Mouse (Mus musculus) frontal cortex, postnatal 10 days (tissue): ENCODE results near the gene Ikzf4.

Experiments
- DNase-seq, 2 experiments: peaks; one replicate each; pipeline ENCODE4 v3.0.0; 2022; ENCODE audit warnings: low spot score in 2 of 2, mixed read lengths in 1 of 2

Gene Ikzf4

DNA sequence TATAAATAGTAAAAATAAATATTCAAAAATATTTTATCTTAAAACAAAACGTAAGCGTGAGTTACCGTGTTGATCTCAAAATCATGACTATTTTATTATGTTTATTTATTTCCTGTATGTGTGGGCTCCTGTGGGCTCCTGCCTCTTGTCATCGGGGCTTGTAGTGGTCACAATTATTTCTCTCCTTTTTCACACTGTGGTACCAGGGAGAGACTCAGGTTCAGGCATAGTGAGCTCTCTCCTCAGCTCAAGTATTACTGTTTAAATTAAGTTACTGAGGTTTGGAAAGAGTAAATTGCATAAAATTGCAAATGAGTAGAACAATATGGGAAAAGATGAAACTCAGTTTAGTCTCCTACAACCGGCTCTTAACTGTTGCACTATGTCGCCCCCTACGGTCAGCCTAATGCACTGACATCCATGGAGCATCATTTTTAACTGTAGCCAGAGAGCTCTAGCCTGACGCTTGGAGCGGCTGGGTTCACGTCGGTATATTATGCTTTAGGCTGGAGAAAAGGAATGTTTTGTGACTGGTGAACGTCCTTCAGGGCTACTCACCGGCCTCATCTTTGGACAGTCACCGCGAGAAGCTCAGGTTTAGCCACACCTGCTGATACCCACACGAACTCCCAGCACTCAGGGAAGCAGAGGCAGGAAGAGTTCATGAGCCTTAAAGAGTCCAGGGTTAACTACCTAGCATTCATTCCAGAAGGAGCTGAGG is 33.2 kb downstream of the Ikzf4 start:
- DNase-seq, result peak in 1 of 2 experiments; percentile 73

GRCm38 (mm10) chr10:128606483-128606882 is 39.3 kb downstream of the Ikzf4 start:
- no peak for DNase-seq

DNA sequence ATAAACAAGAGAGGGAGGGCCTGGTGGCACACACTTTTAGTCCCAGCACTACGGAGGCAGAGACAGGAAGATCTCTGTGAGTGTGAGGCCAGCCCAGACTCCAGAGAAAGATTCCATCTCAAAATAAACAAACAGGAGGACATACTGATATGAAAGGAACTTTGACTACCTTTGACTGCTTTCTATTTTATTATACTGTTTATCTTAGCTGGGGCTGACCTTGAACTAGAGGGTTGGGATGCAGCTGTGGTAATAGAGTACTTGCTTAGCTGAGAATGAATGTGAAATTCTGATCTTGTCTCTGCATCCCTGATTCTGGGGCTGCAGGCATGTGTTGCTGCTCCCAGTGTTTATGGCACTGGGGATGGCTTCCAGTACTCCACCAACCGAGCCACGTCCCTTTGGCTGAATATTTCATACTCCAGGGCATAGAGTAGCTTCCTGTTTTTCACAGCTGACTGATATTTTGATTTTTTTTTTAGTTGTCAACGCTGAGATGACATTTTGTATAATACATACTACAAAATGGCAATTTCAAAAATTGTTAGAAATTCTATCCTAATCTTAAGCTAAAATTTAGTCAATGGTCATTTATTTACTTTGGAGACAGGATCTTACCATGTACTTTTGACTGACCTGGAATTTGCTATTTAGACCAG is 43.2 kb downstream of the Ikzf4 start:
- DNase-seq, result no peak

DNA sequence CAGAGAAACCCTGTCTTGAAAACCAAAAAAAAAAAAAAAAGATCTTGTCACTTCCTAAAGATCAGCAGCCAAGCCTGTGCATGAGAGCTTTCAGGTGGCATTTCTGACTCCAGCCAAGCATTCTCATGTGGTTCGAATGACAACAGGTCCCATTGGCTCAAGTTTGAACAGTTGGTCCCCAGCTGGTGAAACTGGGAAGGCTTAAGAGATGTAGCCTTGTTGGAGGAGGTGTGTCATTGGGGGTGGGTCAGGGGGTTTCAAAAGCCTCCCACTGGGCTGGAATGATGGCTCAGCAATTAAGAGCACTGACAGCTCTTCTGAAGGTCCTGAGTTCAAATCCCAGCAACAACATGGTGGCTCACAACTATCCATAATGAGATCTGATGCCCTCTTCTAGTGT is 44.3 kb downstream of the Ikzf4 start:
- DNase-seq, result no peak

GRCm38 (mm10) chr10:128598476-128598875 is 47.3 kb downstream of the Ikzf4 start:
- no peak for DNase-seq

DNA sequence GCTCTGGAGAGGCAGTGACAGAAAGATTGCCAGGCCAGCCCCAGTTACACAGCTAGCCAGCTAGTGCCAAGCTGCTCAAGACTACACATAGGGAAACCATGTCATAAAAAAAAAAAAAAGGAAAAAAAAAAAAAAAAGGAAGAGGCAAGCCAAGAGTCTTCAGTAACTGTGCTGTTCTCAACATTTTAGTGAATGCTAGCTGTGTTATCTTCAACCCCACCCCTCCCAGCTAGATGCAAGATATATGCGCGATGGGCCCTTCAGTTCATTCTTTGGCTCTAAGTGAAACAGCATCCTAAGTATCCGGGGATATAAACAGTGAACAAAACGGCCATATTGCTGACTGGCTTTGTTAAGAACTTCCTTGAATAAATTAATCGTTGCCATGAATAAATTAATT is 53.0 kb downstream of the Ikzf4 start:
- DNase-seq, result no peak

GRCm38 (mm10) chr10:128591436-128591835 is 54.4 kb downstream of the Ikzf4 start:
- DNase-seq, result no peak

DNA sequence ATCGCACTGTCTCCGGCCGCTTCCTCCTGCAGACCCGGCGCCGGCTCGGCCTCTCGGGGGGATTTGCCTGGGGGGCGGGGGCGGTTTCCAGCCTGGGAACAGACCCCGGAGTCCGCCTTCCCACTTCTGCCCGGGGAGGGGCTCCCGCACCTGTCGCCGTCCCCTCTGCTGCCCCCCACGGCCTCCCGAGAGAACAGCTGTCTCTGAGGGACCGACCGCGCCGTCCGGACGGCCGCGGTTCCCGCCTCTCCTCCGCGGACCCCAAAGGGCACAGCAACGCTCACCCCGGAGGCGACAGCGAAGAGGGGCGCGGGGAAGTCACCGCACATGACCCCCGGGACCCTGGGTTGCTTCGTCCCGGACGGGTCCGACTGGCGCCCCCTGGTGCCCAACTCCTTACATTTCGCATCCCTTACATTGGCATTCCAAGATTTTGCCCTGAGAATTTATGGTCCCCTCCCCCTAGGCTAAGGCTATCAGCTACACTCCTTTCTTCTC is 55.5 kb downstream of the Ikzf4 start:
- peak in 1 of 2 experiments; percentile 49 for DNase-seq

GRCm38 (mm10) chr10:128589464-128590192 is 56.2 kb downstream of the Ikzf4 start, which contains the start of gene Erbb3:
Gene Erbb3, minus strand, starts transcription at chr10:128589652.
- no peak for DNase-seq

DNA sequence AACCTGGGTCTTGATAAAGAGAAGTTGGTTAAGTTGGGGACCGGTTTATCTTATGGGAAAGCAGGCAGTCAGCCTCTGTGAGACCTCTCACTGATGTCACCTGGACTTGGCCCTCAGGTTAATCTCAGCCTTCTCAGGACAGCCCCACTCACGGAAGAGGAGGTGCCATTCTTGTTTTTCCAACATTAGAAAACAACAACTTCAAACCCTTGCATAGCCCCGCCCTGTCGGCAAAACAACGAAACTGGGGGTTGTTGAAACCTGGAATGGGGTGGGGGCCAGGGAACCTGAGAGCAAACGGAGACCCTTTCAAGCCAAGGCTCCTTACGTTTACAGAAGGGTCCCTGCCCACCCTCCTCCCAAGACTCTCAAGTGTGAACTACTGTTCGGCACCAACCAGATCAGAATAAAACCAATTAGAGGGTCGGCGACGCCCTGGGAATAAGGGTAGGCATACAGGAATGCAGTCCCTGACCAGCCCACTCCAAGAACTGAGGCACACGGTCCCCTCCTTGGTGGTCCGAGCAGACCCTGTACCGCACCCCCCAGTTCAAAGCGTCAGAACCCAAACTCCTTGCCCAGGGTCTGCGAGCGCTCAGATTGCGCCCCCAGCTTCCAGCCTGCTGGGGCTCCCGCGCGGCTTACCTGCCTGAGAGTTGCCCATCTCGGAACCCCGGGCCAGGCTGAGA is 56.9 kb downstream of the Ikzf4 start:
- no peak for DNase-seq

DNA sequence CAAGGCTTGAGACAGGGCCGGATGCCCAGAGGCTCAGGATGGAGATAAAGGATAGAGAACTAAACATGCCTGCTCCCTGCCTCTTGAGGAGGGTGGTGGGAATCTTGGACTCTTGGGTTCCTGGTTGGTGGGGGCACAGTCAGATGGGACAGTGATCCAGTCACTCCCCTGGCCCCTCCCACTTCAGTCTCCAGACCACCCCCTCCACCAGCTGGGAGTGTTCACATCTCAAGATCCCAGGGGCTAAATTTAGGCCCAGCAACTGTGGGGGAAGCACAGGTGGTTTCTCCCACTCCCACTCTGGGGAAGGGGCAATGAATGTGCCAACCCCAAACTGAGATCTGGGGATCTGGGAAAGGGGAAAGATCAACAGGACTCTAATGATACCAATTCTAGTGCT is 57.7 kb downstream of the Ikzf4 start:
- no peak for DNase-seq

DNA sequence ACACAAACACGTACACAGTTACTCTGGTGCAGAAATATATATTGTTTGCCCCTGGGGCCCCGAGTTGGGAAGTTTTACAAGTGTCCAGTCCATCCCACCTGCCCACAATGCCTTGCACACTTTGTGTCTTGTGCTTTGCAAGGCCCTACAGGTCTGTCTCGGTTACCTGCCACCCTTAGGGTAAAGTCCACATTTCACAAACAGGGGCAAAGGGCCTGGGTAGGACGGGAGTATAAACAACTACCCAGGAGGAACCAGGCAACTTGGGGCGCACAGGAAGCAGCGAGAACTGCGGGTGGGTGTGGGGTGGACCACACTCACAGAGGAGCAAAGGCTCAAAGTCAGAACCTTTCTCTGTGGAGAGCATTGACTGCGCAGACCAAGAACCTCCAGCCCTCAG is 58.1 kb downstream of the Ikzf4 start:
- no peak for DNase-seq

GRCm38 (mm10) chr10:128587120-128587519 is 58.7 kb downstream of the Ikzf4 start:
- DNase-seq, result no peak

- no peak for DNase-seq
Measured at GRCm38 (mm10) chr10:128586546-128586945, 59.2 kb downstream of the Ikzf4 start.

GRCm38 (mm10) chr10:128584386-128584785 is 61.4 kb downstream of the Ikzf4 start:
- no peak for DNase-seq

- no peak for DNase-seq
Measured at GRCm38 (mm10) chr10:128583644-128584043, 62.1 kb downstream of the Ikzf4 start.
